Mouse (Mus musculus) hindlimb bud, embryonic 11.5 days (tissue): ENCODE measurements around the gene Slc6a17.

Experiments
- DNase-seq: peaks from one replicate; pipeline ENCODE4 v3.0.0-alpha.2; 2012; ENCODE audit warnings: low read depth, low spot score; ENCODE audit errors: extremely low spot score

Slc6a17 gene

DNA sequence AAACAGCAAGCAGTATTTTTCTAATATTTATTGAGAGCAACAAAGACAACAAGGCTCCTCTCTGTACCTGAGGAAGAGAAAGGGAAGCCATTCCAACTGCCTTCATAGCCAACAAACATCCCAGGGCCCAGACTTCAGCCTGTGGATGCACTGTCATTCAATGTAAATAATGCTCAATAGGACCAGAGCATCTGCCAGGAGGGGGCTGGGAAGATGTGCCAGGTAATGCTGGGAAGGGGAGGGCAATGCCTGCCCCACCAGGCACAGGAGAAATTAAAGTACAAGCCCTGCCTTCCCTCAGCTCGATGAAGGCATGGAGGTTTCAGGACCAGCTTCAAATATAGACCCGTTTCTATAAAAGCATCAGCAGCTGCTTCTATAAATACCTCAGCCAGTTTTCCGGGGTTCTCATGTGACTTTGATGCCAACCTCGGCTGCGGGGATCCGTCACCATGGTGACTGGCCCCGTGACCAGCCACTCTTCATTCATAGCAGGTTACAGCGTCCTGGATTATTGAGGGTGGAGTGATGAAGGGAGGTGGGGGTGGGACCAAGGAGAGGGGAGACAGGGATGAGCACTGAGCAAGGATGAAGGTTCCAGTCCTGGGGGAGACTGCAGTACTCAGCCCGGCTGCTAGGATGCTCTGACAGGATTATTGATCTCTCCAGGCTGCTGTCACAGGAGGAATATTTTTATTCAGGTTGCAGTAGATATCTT is 10.7 kb upstream of the Slc6a17 start:
- no peak for DNase-seq

DNA sequence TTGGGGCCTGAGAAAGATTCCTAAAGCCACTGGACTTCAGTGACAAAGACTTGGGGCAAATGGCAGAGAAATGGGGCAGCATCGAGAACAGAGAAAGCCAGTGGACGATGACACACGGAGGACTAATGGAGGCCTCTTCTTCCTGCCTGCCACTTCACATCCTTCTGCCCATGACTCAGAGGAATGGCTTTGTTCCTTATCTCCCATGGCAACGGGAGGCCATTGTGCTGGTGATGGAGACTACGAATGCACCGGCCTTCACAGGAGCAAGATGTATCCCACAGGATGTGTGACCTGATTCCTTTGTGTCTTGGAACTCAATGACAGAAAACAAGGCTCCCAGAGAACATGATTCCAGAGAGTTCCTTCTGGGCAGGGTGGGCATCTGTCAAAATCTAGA is 6.7 kb upstream of the Slc6a17 start:
- DNase-seq = no peak

- no peak for DNase-seq
Measured at GRCm38 (mm10) chr3:107520931-107521330, 3.1 kb upstream of the Slc6a17 start.

DNA sequence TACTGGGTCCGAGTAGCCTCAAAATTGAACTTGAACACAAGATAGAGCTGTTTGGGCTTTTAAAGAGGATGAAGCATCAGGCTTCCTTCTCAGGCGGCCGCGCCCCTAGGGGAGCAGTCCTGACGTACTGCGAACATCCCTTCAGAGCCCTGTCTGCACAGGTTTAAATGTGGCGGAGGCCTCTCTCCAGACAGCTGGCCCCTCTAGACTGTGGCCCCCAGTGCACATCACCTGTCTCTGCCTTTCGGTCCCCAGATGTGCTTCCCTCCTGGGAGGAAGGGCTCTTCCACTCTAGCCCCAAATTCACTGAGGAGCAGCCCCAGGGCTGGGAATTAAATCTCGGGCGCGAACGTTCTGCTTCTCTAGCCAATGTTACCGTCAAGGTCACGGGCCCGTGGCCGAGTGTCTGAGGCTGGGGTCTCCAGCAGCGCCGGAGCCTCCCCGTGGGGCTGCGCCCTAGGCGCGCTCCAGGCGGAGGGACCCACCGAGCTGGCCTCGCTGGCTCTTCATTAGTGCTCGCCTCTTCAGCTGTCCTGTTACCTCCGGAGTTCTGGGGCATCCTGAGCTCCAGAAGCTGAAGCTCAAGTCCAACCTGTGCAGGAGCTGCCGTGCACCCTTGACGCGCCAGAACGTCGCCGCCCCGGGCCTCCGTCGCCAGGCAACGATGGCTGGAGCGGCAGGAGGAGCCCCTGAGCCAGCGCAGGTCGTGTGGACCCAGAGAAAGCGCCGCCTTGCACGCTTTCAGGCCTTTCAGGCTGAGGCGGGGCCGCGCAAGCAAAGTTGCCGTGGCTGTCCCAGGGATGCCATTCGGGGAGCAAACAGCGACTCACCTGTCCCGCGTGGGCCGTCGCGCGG is 815 bp downstream of the Slc6a17 start:
- no peak for DNase-seq

DNA sequence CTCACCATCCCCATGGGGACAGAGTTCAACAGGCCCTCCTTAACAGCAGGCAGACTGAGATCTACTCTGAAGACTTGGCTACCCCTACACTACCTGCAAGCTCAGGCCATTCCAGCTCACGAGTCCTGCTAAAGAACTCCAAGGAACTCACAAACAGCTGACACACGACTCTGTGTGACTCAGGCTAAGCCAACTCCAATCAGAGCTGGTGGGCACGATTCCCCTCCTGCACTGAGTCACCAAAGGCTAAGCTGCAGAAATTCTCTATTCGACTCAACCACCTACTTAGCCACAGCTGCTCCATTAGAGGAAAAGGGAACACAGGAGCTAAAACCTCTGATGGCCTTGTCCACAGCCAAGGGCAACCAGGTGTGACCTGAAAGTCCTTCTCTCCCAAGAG is 1.8 kb downstream of the Slc6a17 start:
- DNase-seq = no peak

- no peak for DNase-seq
Measured at GRCm38 (mm10) chr3:107511416-107511815, 6.4 kb downstream of the Slc6a17 start.

DNA sequence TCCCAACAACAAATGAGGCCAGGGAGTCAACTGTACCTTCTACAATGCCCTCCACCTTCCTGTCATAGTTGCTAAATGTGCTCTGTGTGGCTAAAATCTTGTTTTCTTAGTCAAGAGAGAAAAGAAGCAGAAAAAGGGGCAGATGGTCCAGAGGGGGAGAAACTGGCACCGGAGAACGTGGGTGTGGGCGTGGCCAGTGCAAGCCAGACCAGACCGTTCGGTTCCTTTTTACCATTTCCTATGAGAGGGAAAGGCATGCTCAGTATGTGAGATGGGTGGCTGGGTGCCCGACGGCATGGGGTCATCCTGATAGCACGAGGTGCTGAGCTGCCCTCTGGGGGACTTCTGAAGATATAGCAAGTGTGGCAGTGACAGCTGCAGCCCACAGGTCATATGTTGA is 9.1 kb downstream of the Slc6a17 start:
- DNase-seq = no peak

- DNase-seq = no peak
Measured at GRCm38 (mm10) chr3:107507966-107508365, 9.9 kb downstream of the Slc6a17 start.

GRCm38 (mm10) chr3:107506531-107506930 is 11.3 kb downstream of the Slc6a17 start:
- no peak for DNase-seq

- no peak for DNase-seq
Measured at GRCm38 (mm10) chr3:107505464-107506367, 12.1 kb downstream of the Slc6a17 start.

DNA sequence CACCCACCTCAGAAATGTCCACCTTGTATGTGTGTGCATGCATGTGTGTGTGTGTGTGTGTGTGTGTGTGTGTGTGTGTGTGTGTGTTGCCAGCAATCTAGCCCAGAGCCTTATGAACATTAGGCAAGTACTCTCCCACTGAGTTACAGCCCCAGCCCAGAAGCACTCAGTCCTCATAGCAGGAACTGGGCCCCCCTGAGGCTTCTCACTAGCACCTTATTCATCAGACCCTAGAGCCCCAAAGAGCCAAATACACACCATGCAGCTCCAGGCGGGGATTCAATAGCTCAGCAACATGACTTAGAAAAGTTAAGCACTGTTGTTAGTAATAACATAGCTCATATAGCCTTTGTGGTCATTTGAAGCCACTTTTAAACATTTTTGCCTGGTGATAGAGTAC is 13.3 kb downstream of the Slc6a17 start:
- DNase-seq = no peak

DNA sequence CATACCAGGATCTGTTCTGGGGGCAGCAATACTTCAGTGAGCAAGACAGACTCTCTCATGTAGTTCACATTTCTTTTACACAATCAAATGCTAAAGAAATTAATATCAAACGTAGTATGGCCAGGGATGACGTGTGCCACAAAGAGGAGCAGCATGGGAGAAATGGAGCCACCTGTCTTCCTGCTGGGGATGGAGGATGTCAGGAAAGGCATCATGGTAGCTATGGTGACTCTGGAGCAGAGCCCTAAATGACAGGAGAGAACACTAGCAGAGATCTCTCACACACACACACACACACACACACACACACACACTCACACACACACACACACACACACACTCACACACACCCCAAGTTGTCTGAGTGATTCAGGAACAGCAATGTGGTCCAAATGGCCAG is 14.1 kb downstream of the Slc6a17 start:
- no peak for DNase-seq

- DNase-seq = no peak
Measured at GRCm38 (mm10) chr3:107501702-107502151, 16.1 kb downstream of the Slc6a17 start.

- DNase-seq = no peak
Measured at GRCm38 (mm10) chr3:107500301-107500700, 17.5 kb downstream of the Slc6a17 start.

- DNase-seq = no peak
Measured at GRCm38 (mm10) chr3:107496086-107496850, 21.6 kb downstream of the Slc6a17 start.

GRCm38 (mm10) chr3:107495524-107495923 is 22.3 kb downstream of the Slc6a17 start:
- DNase-seq = no peak

GRCm38 (mm10) chr3:107491459-107491858 is 26.4 kb downstream of the Slc6a17 start:
- DNase-seq = no peak

DNA sequence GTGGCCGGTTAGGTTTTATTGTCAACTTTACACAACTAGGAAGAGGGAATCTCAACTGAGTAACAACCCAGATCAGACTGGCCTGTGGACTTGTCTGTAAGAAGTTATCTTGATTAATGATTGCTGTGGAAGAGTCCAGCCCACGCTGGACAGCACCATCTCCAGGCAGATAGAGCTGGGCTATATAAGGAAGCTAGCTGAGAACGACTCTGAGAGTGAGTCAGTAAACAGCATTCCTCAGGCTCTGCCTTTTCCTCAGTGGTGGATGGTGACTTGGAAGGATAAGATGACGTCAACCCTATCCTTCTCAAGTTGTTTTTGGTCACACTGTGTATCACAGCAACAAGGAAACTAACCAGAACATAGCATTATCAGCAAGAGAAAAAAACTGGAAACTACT is 29.2 kb downstream of the Slc6a17 start:
- DNase-seq = no peak

DNA sequence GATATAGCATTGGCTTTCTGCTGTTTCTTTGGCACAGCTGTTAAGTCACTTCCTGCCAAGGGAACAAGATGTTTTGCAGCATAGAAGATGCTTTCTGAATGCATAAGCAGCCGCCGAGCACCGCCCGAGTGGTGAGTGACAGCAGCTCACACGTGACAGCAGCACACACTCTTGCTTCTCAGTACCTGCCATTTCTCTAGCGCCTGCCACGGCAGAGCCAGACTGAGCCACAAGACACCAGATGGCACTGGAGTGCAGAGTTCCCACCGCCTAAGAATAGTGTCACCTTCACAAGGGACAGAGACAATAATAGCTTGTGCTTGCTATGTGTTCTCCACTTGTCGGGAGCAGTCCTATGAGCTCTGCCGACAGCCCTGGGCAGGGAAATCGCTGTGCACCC is 34.5 kb downstream of the Slc6a17 start:
- DNase-seq = no peak

DNA sequence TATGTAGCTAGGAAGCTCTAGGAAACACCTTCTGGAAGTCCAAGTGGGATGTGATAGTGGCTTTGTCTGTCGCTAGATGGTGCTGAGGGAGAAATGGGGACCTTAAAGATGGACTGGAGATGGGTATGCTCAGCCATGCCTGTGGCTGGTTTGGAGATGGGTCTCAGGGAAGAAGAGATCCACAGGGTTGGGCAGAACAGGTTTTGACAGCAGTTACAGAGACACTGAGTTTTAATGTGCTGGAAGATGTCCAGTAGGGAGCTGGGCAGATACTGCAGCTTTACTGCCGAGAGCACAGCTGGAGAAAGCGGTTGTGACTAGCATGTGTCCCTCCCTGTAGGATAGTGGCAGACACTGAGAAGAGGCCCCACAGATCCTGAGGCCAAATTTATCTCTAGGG is 37.2 kb downstream of the Slc6a17 start:
- DNase-seq = no peak

GRCm38 (mm10) chr3:107472198-107472597 is 45.6 kb downstream of the Slc6a17 start:
- DNase-seq = no peak
